Mouse (Mus musculus): ENCODE results near the gene Emc4. TPM values are rescaled to one million over a fixed set of nuclear protein-coding genes. Genes with fewer than 3 reads are reported as not detected.

The Emc4 gene
- total and polyA plus RNA-seq, 3 experiments = 63.6 to 82.1 (median 68.4) TPM

DNA sequence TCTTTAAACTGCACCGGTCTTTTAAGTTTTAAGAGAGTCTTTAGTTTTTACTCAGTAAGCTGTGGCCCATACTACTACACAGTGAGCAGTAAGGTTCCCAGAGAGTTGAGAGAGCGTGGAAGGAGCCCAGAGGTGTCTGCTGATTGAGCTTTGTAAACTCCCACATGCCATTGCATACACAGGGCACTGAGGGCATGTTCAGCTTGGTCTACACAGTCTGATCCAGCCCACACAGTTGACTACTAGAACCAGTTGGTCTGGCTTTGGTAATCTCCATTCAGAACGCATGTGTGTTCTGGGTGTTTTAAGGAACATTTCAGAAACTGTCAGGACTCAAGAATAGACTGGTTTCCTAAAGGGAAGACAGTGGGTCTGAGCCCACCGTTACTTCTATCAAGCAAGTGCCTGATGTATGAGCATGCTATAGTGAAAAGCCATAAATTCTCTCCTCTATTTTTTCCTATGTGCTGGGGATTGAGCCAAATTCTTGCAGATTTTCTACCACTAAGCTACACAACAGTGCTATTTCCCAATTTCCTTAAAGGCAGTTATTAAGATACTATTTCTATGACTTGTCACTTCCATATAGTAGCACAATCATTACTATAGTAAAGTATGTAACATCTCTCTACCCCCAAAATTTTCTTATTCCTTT is 23.6 kb upstream of the Emc4 start:
- H3K36me3 ChIP-seq (ENCODE audit: control insufficient read depth, insufficient read depth, low read length) = peaks cover under 1% of the 10 kb centered on the region
- H3K27me3 ChIP-seq (ENCODE audit: control insufficient read depth, insufficient read depth, low read length) = no peaks in the 10 kb centered on the region
- no peak for TF ChIP-seq EP300 (IDR thresholded peaks at IDR 0.05; ENCODE audit: insufficient read depth, low read depth, low read length)
- TF ChIP-seq POLR2A (IDR thresholded peaks at IDR 0.05; ENCODE audit: insufficient read depth, low read depth, low read length) = no peak
- no peak for TF ChIP-seq CTCF (IDR thresholded peaks at IDR 0.05)
- H3K4me1 ChIP-seq (ENCODE audit: control insufficient read depth, insufficient read depth, low read length) = peaks cover 1% of the 10 kb centered on the region
- no peak overlapping the region for H3K27ac ChIP-seq
- H3K4me3 ChIP-seq = no peak overlapping the region
- no peak for DNase-seq
- no peak overlapping the region for H3K9ac ChIP-seq (ENCODE audit: low read depth, low read length)
- intact Hi-C loops (cut with DNase I) = no loop called here
- 83% methylated on average over 4 of the region's 4 CpGs for WGBS
- peaks cover 4% of the 10 kb centered on the region for H3K79me2 ChIP-seq (replicated peaks; ENCODE audit: control insufficient read depth, insufficient read depth, low read length)

DNA sequence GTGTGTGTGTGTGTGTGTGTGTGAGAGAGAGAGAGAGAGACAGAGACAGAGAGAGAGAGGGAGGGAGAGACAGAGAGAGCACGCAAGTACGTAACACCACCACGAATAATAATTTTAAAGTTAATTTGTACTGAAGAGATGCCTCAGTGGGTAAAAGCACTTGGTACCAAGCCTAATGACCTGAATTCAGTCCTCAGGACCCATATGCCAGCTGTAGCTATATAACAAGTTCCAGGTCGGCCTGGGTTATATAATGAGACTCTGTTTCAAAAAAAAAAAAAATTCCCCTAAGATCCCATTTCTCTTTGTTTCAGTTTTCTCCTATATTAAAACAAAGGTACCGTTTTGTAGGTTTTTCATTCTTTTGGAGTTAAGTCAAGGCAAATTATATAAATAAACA is 23.0 kb upstream of the Emc4 start:
- Histone ChIP-seq H3K27ac (no peak overlapping the region), H3K79me2 (replicated peaks; ENCODE audit: control insufficient read depth, insufficient read depth, low read length) (peaks cover 4% of the 10 kb centered on the region), H3K9ac (ENCODE audit: low read depth, low read length) (no peak overlapping the region), H3K27me3 (ENCODE audit: control insufficient read depth, insufficient read depth, low read length) (no peaks in the 10 kb centered on the region), H3K36me3 (ENCODE audit: control insufficient read depth, insufficient read depth, low read length) (no peaks in the 10 kb centered on the region; the same call in 1 of the 2 replicates), H3K4me1 (ENCODE audit: control insufficient read depth, insufficient read depth, low read length) (peaks cover 1% of the 10 kb centered on the region; the same call in 1 of the 2 replicates), H3K4me3 (no peak overlapping the region)
- DNase-seq = no peak
- 86% methylated on average over 5 of the region's 5 CpGs for WGBS
- intact Hi-C loops (cut with DNase I) = no loop called here
- TF ChIP-seq POLR2A (IDR thresholded peaks at IDR 0.05; ENCODE audit: insufficient read depth, low read depth, low read length) (no peak), CTCF (IDR thresholded peaks at IDR 0.05) (no peak), EP300 (IDR thresholded peaks at IDR 0.05; ENCODE audit: insufficient read depth, low read depth, low read length) (no peak)

- Histone ChIP-seq H3K36me3 (ENCODE audit: control insufficient read depth, insufficient read depth, low read length) (peaks cover 8% of the 10 kb centered on the region), H3K4me1 (ENCODE audit: control insufficient read depth, insufficient read depth, low read length) (peaks cover 3% of the 10 kb centered on the region), H3K79me2 (replicated peaks; ENCODE audit: control insufficient read depth, insufficient read depth, low read length) (peaks cover 5% of the 10 kb centered on the region), H3K27me3 (ENCODE audit: control insufficient read depth, insufficient read depth, low read length) (no peaks in the 10 kb centered on the region), H3K4me3 (no peak overlapping the region), H3K9ac (ENCODE audit: low read depth, low read length) (no peak overlapping the region), H3K27ac (no peak overlapping the region)
- intact Hi-C loops (cut with DNase I) = no loop called here
- DNase-seq = no peak
- WGBS = 98% methylated on average over 1 of the region's 1 CpGs
- TF ChIP-seq CTCF (IDR thresholded peaks at IDR 0.05) = no peak
- no peak for TF ChIP-seq EP300 (IDR thresholded peaks at IDR 0.05; ENCODE audit: insufficient read depth, low read depth, low read length)
- no peak for TF ChIP-seq POLR2A (IDR thresholded peaks at IDR 0.05; ENCODE audit: insufficient read depth, low read depth, low read length)
These were observed 13.4 kb upstream of the Emc4 start for GRCm38 (mm10) chr2:112381219-112381618.

- TF ChIP-seq CTCF (IDR thresholded peaks at IDR 0.05) = no peak
- Histone ChIP-seq H3K36me3 (ENCODE audit: control insufficient read depth, insufficient read depth, low read length) (peaks cover 8% of the 10 kb centered on the region), H3K27ac (no peak overlapping the region; the same call in 1 of the 2 replicates), H3K4me3 (peak overlapping the region; percentile 74), H3K27me3 (ENCODE audit: control insufficient read depth, insufficient read depth, low read length) (no peaks in the 10 kb centered on the region), H3K4me1 (ENCODE audit: control insufficient read depth, insufficient read depth, low read length) (peaks cover 2% of the 10 kb centered on the region), H3K9ac (ENCODE audit: low read depth, low read length) (no peak overlapping the region; the same call in 1 of the 2 replicates), H3K79me2 (replicated peaks; ENCODE audit: control insufficient read depth, insufficient read depth, low read length) (peaks cover 3% of the 10 kb centered on the region; the same call in 1 of the 2 replicates)
- DNase-seq = no peak
- WGBS = 30% methylated on average over 8 of the region's 8 CpGs
- intact Hi-C loops (cut with DNase I) = no loop called here
These were observed 12.3 kb upstream of the Emc4 start for GRCm38 (mm10) chr2:112380131-112380530.

- Histone ChIP-seq H3K4me3 (peak within 1 kb of the TSS; percentile 74), H3K9ac (ENCODE audit: low read depth, low read length) (peak within 1 kb of the TSS; percentile 96), H3K79me2 (replicated peaks; ENCODE audit: control insufficient read depth, insufficient read depth, low read length) (peaks cover 3% of the 10 kb centered on the region; the same call in 1 of the 2 replicates), H3K27me3 (ENCODE audit: control insufficient read depth, insufficient read depth, low read length) (no peaks in the 10 kb centered on the region), H3K4me1 (ENCODE audit: control insufficient read depth, insufficient read depth, low read length) (peaks cover 3% of the 10 kb centered on the region), H3K27ac (peak within 1 kb of the TSS; percentile 71), H3K36me3 (ENCODE audit: control insufficient read depth, insufficient read depth, low read length) (peaks cover 8% of the 10 kb centered on the region)
- intact Hi-C loops (cut with DNase I) = loop anchor here (1.0 to 2.0 kb wide), 2 partner anchors 76 to 102 kb away; partner anchors contain the start of gene Emc7
- DNase-seq = peak; percentile 95 to 97
- under 1% methylated on average over 72 of the region's 72 CpGs for WGBS
- TF ChIP-seq POLR2A (IDR thresholded peaks at IDR 0.05; ENCODE audit: insufficient read depth, low read depth, low read length) = peak; percentile 29; the same call in 1 of the 2 replicates
- peak; percentile 79 for TF ChIP-seq EP300 (IDR thresholded peaks at IDR 0.05; ENCODE audit: insufficient read depth, low read depth, low read length)
- peak; percentile 99 for TF ChIP-seq CTCF (IDR thresholded peaks at IDR 0.05)
These were observed 11.4 kb upstream of the Emc4 start, which contains the start of gene Katnbl1 for GRCm38 (mm10) chr2:112378973-112379898. TSS of gene Katnbl1 (plus strand) at chr2:112379211.

Data from heart, adult 2 months (tissue).